Mouse (Mus musculus) intestine, postnatal 0 days (tissue): Measurements from ENCODE around the gene Ffar4. TPM values are rescaled to one million over a fixed set of nuclear protein-coding genes. Genes with fewer than 3 reads are reported as not detected.
A peak's percentile ranks its signal among the peaks of the same experiment; 100 is the strongest.

Experiments used
- ATAC-seq: fragments of 200-750 bp; cut with Nextera tagmentation; 2 replicates; pipeline ENCODE4 v1.8.0; 2017; ENCODE audit warnings: mild to moderate bottlenecking, moderate TSS enrichment, moderate library complexity
- H3K27ac ChIP-seq: fragments of 300-500 bp; sonication (generic); 2 replicates; pipeline ENCODE4 v1.5.1; 2014; ENCODE audit warnings: mild to moderate bottlenecking, low read depth, low read length, moderate library complexity
- H3K27me3 ChIP-seq: fragments of 300-500 bp; sonication (generic); replicated peaks from 2 replicates; pipeline ENCODE4 v1.6.1; 2014; ENCODE audit warnings: low read length, mixed read lengths; ENCODE audit not compliant: control insufficient read depth, insufficient read depth
- H3K36me3 ChIP-seq: fragments of 300-500 bp; sonication (generic); 2 replicates; pipeline ENCODE4 v1.6.1; 2014; ENCODE audit warnings: mild to moderate bottlenecking, moderate library complexity; ENCODE audit not compliant: control insufficient read depth, insufficient read depth
- H3K4me1 ChIP-seq: fragments of 300-500 bp; sonication (generic); replicated peaks from 2 replicates; pipeline ENCODE4 v1.6.1; 2014; ENCODE audit warnings: antibody characterized with exemption, low read length, mixed read lengths; ENCODE audit not compliant: control insufficient read depth, insufficient read depth
- H3K4me2 ChIP-seq: fragments of 300-500 bp; sonication (generic); replicated peaks from 2 replicates; pipeline ENCODE4 v1.6.1; 2014; ENCODE audit warnings: low read depth, mild to moderate bottlenecking, moderate library complexity
- H3K4me3 ChIP-seq: fragments of 300-500 bp; sonication (generic); 2 replicates; pipeline ENCODE4 v1.5.1; 2014; ENCODE audit warnings: low read depth, low read length
- H3K9ac ChIP-seq: fragments of 300-500 bp; sonication (generic); 2 replicates; pipeline ENCODE4 v1.6.1; 2014; ENCODE audit warnings: mild to moderate bottlenecking, low read depth, low read length
- H3K9me3 ChIP-seq: fragments of 300-500 bp; sonication (generic); 2 replicates; pipeline ENCODE4 v1.6.1; 2016; ENCODE audit warnings: mixed run types; ENCODE audit not compliant: control insufficient read depth
- CTCF ChIP-seq: sonication (generic); IDR thresholded peaks from 2 replicates; pipeline ENCODE4 v1.5.1; 2016; ENCODE audit warnings: low read depth, mild to moderate bottlenecking, control low read depth, antibody characterized with exemption, moderate library complexity
- WGBS: fragments of 180-500 bp; shearing (Covaris S2); extraction: QIAGEN DNeasy Blood & Tissue Kit; methylation state at CpG from one replicate; pipeline ENCODE4 v1.1.7; 2014; 5-methylcytosine and 5-hydroxymethylcytosine counted together
- polyA plus RNA-seq: library from polyadenylated mRNA; unstranded; fragments of >200 nt; fragmentation: Nextera tagmentation; extraction: Ambion mirVana; gene quantifications from 2 replicates; pipeline ENCODE4 v1.2.1, GENCODE M21; 2015

Gene Ffar4
- polyA plus RNA-seq, 1 experiment from 2014 or later, result 5.3 TPM

DNA sequence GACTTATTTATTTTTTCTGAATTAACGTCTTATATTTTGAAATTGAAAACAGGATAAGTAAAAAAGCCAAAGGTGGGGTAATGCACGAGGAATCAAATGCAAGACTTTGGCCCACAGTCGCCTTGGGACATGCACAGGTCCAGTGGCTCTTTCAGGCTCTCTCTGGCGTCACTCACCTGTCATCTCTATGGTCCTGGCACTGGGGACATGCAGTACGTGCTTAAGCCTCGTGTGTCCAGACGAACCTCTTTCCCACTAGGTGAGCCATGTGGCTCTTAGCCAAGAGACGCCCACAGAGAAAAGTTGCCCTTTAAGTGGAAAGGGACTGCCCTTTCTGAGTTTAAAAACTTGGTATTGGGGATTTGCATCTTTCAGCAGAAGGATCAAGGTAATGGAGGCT is 7.5 kb upstream of the Ffar4 start:
- WGBS, result 79% methylated on average over 8 of the region's 8 CpGs

DNA sequence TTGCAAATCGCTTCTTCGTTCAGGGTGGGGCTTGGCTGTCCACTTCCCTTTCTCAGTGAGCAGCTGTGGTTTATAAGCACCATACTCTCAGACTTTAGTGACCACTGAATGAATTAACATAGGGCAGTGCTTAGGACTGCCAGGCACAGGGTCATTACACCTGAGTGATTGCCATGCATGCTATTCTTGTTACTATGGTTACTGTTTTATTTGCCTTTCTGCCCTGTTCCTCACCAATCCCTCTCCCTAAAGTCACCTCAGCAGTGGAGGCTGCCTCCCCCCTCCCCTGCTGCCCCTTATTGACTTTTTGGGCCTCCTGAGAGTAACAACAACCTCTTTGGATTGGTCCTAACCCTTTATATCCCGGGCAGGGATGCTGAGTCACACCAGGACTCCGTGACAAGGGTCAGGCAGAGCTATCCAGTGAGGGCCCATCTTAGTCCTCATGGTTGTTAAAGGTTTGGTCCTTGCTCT is 5.3 kb upstream of the Ffar4 start:
- peak; percentile 37; the same call in 1 of the 2 replicates for ATAC-seq
- H3K9me3 ChIP-seq, result no peaks in the 10 kb centered on the region
- H3K4me2 ChIP-seq, result no peak overlapping the region
- H3K4me3 ChIP-seq, result no peak overlapping the region
- no peak overlapping the region for H3K9ac ChIP-seq
- H3K4me1 ChIP-seq, result 0 out of 2 replicates have a peak, but pooled peaks cover 3% of the 10 kb centered on the region
- no peak for TF ChIP-seq CTCF
- H3K36me3 ChIP-seq, result no peaks in the 10 kb centered on the region
- H3K27me3 ChIP-seq, result 0 out of 2 replicates have a peak, but pooled peaks cover 4% of the 10 kb centered on the region
- 36% methylated on average over 4 of the region's 4 CpGs for WGBS
- no peak overlapping the region for H3K27ac ChIP-seq

More for the DNA sequence above, 7.5 kb upstream of the Ffar4 start:
- Histone ChIP-seq H3K4me3 (no peak overlapping the region), H3K9ac (no peak overlapping the region), H3K4me1 (0 out of 2 replicates have a peak, but pooled peaks cover 3% of the 10 kb centered on the region), H3K27ac (no peak overlapping the region), H3K9me3 (no peaks in the 10 kb centered on the region), H3K36me3 (no peaks in the 10 kb centered on the region), H3K4me2 (no peak overlapping the region), H3K27me3 (no peaks in the 10 kb centered on the region)
- TF ChIP-seq CTCF, result no peak
- no peak for ATAC-seq

DNA sequence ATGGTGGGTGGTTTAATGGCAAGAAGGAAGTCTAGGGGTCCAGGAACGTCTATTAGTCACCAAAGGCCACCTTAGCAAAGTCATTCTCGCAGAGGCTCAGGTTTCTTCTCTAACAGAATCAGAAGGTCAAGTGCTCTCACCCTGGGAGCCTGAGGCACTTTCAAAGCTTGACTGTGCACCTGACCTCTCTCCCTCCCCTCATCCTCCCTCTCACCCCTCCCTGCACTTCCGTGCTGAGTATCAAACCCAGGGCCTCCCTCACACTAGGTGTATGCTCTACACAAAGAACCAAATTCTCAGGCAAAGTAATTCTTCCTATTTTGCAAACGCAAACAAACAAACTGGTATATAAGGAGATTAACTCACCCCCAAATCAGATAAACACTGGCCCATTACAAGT is 640 bp upstream of the Ffar4 start:
- no peak overlapping the region for H3K9ac ChIP-seq
- H3K4me3 ChIP-seq, result no peak overlapping the region
- peaks cover 24% of the 10 kb centered on the region; the same call in 1 of the 2 replicates for H3K27me3 ChIP-seq
- H3K27ac ChIP-seq, result no peak overlapping the region
- H3K4me2 ChIP-seq, result peak overlapping the region; percentile 61; the same call in 1 of the 2 replicates
- 33% methylated on average over 4 of the region's 4 CpGs for WGBS
- no peak for TF ChIP-seq CTCF
- H3K9me3 ChIP-seq, result no peaks in the 10 kb centered on the region
- H3K4me1 ChIP-seq, result 0 out of 2 replicates have a peak, but pooled peaks cover 3% of the 10 kb centered on the region
- H3K36me3 ChIP-seq, result no peaks in the 10 kb centered on the region
- ATAC-seq, result no peak

DNA sequence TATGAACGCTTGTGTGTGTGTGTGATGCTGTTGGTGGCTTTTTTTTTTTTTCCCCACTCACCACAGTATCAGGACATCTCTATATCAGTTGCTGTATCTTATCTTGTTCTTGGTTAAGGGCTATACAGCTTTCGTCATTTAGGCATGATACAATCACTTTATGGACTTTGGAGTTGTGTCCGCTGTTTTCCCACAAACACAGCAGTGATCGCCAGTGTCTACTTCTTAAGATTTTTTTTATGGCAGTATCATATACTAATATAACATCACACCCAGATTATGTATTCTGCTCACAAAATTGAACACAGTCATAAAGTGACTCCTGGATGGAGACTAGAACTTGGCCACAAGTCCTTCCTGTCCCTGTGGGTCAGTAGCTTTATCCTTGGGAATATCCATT is 11.0 kb downstream of the Ffar4 start:
- Histone ChIP-seq H3K4me3 (no peak overlapping the region), H3K36me3 (no peaks in the 10 kb centered on the region), H3K27ac (no peak overlapping the region), H3K9me3 (no peaks in the 10 kb centered on the region), H3K9ac (no peak overlapping the region), H3K4me1 (no peaks in the 10 kb centered on the region), H3K27me3 (no peaks in the 10 kb centered on the region), H3K4me2 (no peak overlapping the region)
- peak; percentile 61 for ATAC-seq
- no peak for TF ChIP-seq CTCF
- 48% methylated on average over 4 of the region's 4 CpGs for WGBS

DNA sequence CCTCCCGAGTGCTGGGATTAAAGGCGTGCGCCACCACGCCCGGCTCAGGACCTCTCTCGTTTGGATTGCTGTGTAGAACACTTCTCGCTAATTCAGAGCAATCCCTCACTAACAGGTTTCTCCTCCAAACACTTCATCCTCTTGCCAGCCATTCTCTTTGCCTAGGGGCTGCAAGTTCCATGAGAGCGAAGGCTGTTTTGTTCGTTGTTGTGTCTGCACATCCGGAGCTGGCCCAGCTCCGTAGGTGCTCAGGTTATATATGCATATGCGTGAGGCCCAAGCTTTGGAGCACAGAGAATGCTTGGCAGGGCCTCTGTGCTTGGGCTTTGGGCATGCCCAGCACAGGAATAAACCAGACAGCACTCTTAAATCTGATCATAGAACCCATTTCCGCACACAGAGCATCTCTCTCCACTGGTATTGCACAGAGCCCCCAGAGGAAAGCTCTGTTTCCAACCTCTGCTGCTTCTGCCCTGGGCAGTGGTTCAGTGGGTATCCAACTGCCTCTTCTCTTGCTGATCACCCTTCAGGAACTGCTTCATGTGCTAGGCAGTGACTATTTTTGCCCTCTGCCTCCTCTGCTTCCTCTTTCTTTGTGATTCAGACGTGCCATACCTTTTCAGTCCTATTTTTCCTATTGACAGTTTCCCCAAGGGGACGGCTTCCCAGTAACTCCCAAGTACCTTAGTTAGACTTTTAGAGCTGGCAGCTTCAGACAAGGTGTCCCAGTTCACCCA is 12.8 kb downstream of the Ffar4 start:
- TF ChIP-seq CTCF, result no peak
- Histone ChIP-seq H3K9ac (no peak overlapping the region), H3K4me1 (no peaks in the 10 kb centered on the region), H3K4me2 (no peak overlapping the region), H3K4me3 (no peak overlapping the region), H3K27me3 (no peaks in the 10 kb centered on the region), H3K27ac (no peak overlapping the region), H3K36me3 (no peaks in the 10 kb centered on the region), H3K9me3 (no peaks in the 10 kb centered on the region)
- WGBS, result 92% methylated on average over 15 of the region's 15 CpGs
- no peak for ATAC-seq

DNA sequence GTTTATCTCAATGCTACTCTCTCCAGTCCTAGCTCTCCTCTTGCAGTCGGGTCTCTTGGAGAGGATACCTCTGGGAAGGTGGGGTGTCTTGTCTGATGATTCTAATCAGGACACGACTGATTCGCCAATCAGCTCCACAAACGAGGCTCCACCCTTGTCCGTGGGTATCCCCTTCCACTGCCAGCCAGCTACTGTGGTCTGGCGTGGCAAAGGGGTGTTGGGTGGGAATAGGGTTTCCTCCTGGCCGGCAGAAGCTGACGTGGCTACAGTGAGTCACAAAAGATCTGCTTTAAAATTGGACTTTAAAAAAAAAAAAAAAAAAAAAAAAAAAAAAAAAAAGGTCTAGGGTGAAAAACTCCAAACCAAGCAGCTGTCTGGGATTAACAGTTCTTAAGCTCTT is 14.2 kb downstream of the Ffar4 start:
- 79% methylated on average over 8 of the region's 8 CpGs for WGBS
- TF ChIP-seq CTCF, result no peak
- no peak overlapping the region for H3K9ac ChIP-seq
- no peak overlapping the region for H3K27ac ChIP-seq
- no peaks in the 10 kb centered on the region for H3K4me1 ChIP-seq
- H3K36me3 ChIP-seq, result no peaks in the 10 kb centered on the region
- ATAC-seq, result no peak
- H3K4me3 ChIP-seq, result no peak overlapping the region
- H3K9me3 ChIP-seq, result no peaks in the 10 kb centered on the region
- no peaks in the 10 kb centered on the region for H3K27me3 ChIP-seq
- no peak overlapping the region for H3K4me2 ChIP-seq
